Mouse (Mus musculus) cerebellum, adult 2 months (tissue): ENCODE measurements around the gene Fam53a.

Source experiments
- CTCF ChIP-seq: fragments of 200-500 bp; IDR thresholded peaks from 2 replicates; pipeline ENCODE4 v1.5.1; 2011; ENCODE audit warnings: low read depth, mild to moderate bottlenecking, control low read depth, low read length, moderate library complexity, borderline replicate concordance; ENCODE audit not compliant: insufficient read depth
- POLR2A ChIP-seq: fragments of 200-500 bp; IDR thresholded peaks from 2 replicates; pipeline ENCODE4 v1.6.1; 2011; ENCODE audit warnings: low read length, control low read depth, borderline replicate concordance; ENCODE audit not compliant: insufficient read depth

GRCm38 (mm10) chr5:33657251-33657786 lies 27.9 kb upstream of the Fam53a start:
- no peak for TF ChIP-seq CTCF
- TF ChIP-seq POLR2A: no peak
